Mouse (Mus musculus): ENCODE results near the gene Casp7. TPM values are rescaled to one million over a fixed set of nuclear protein-coding genes. Genes with fewer than 3 reads are reported as not detected.

The Casp7 gene
- polyA plus RNA-seq, 1 experiment from 2014 or later: 15.4 TPM

DNA sequence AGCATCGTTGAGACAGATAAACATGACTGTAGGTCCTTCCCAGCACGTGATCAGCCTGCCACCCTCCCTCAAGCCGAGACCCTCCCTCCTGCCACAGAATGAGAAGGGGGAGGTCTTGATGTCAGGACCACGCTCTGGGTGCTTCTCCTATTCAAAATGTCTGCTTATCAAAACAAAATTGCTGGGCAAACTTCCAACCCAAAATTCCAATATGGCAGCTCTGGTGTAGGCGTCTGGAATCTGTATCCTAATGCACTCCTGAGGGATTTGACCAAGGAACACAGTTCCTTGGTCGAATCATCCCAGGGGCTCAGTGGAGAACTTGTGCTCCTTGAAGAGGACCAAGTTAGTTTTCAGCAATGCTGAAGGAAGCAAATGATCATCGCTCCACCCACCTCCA is 90.0 kb downstream of the Casp7 start:
- WGBS: 90% methylated on average over 7 of the region's 7 CpGs
- H3K27me3 ChIP-seq (ENCODE audit: insufficient read depth, poor library complexity, severe bottlenecking): no peaks in the 10 kb centered on the region
- no peak overlapping the region for H3K27ac ChIP-seq
- H3K9me3 ChIP-seq: no peaks in the 10 kb centered on the region
- no peak for DNase-seq (ENCODE audit: low spot score)
- no peaks in the 10 kb centered on the region for H3K36me3 ChIP-seq
- no peak overlapping the region for H3K4me3 ChIP-seq
- H3K4me1 ChIP-seq (replicated peaks): peaks cover 20% of the 10 kb centered on the region

DNA sequence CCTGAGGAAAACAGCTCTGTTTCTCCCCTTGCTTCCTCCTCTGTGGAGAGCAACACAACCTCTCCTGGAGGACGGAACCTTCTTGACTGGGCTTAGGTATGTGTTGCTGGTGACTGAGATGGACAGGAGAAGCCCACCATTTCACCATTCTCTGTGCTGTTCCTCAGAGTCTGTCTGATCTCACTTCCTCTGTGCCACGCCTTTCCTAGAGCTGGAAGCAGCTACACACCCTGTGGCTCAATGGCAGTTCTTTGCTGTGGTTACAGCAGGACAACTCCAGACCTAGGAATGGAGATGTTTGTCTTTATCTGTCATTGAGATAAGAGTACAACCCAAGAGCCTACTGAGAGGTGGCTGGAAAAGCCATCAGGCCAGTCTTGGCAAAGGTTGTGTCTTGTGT is 90.4 kb downstream of the Casp7 start:
- DNase-seq (ENCODE audit: low spot score): no peak
- Histone ChIP-seq H3K36me3 (no peaks in the 10 kb centered on the region), H3K9me3 (no peaks in the 10 kb centered on the region), H3K27me3 (ENCODE audit: insufficient read depth, poor library complexity, severe bottlenecking) (no peaks in the 10 kb centered on the region), H3K4me1 (replicated peaks) (peaks cover 20% of the 10 kb centered on the region), H3K27ac (no peak overlapping the region), H3K4me3 (no peak overlapping the region)
- WGBS: 83% methylated on average over 2 of the region's 2 CpGs

GRCm38 (mm10) chr19:56489601-56490000 is 92.7 kb downstream of the Casp7 start:
- peaks cover 16% of the 10 kb centered on the region for H3K4me1 ChIP-seq (replicated peaks)
- H3K27me3 ChIP-seq (ENCODE audit: insufficient read depth, poor library complexity, severe bottlenecking): no peaks in the 10 kb centered on the region
- no peaks in the 10 kb centered on the region for H3K9me3 ChIP-seq
- H3K36me3 ChIP-seq: no peaks in the 10 kb centered on the region
- DNase-seq (ENCODE audit: low spot score): no peak
- WGBS: 87% methylated on average over 6 of the region's 6 CpGs
- H3K27ac ChIP-seq: no peak overlapping the region
- no peak overlapping the region for H3K4me3 ChIP-seq

Other genes starting within 250 kb of the Casp7 start
- 0.09 TPM in 1 of 2 replicates, not detected in the other for gene Habp2, start 110.0 kb upstream of the Casp7 start, polyA plus RNA-seq (2016; fragmentation: Nextera tagmentation; extraction: Ambion mirVana)
- gene Nrap, start 7.1 kb upstream of the Casp7 start, polyA plus RNA-seq (2016; fragmentation: Nextera tagmentation; extraction: Ambion mirVana): 0.05 and 0.08 TPM in 2 replicates
- 0.07 TPM in 1 of 2 replicates, not detected in the other for gene Plekhs1, start 64.5 kb downstream of the Casp7 start, polyA plus RNA-seq (2016; fragmentation: Nextera tagmentation; extraction: Ambion mirVana)
- 13.8 and 17.8 TPM in 2 replicates for gene Dclre1a, start 151.1 kb downstream of the Casp7 start, polyA plus RNA-seq (2016; fragmentation: Nextera tagmentation; extraction: Ambion mirVana)
- 13.1 and 14.9 TPM in 2 replicates for gene Nhlrc2, start 151.1 kb downstream of the Casp7 start, polyA plus RNA-seq (2016; fragmentation: Nextera tagmentation; extraction: Ambion mirVana)

Data from hindbrain, embryonic 10.5 days (tissue).